Mouse (Mus musculus) embryonic fibroblast, embryonic 13.5 days (primary cell): Measurements from ENCODE around the gene H2al1f. TPM values are rescaled to one million over a fixed set of nuclear protein-coding genes. Genes with fewer than 3 reads are reported as not detected.
"Not testable (repeated sequence)": the region's sequence is repeated elsewhere in the genome, so short reads cannot be mapped to it uniquely, and the experiment has no call there.

Experiments used
- H3K27ac ChIP-seq: 2 replicates; pipeline ENCODE4 v1.5.1; 2012; ENCODE audit warnings: low read length, control low read depth, inconsistent platforms; ENCODE audit not compliant: insufficient read depth
- H3K4me1 ChIP-seq: 2 replicates; pipeline ENCODE4 v1.6.1; 2011; ENCODE audit warnings: low read length; ENCODE audit not compliant: control insufficient read depth, insufficient read depth
- H3K4me3 ChIP-seq: 2 replicates; pipeline ENCODE4 v1.5.1; 2011; ENCODE audit warnings: mild to moderate bottlenecking, control low read depth, low read length; ENCODE audit not compliant: insufficient read depth
- CTCF ChIP-seq: IDR thresholded peaks from 2 replicates; pipeline ENCODE4 v1.5.1; 2011; ENCODE audit warnings: mild to moderate bottlenecking, control low read depth, low read length, moderate library complexity, borderline replicate concordance; ENCODE audit not compliant: insufficient read depth
- POLR2A ChIP-seq: IDR thresholded peaks from 2 replicates; pipeline ENCODE4 v1.6.1; 2011; ENCODE audit warnings: low read depth, mild to moderate bottlenecking, control low read depth, low read length, moderate library complexity
- polyA plus RNA-seq: library from polyadenylated mRNA; stranded (reverse); fragments of >200 nt; gene quantifications from 2 replicates; pipeline ENCODE4 v1.2.4, GENCODE M21; 2011; ENCODE audit warnings: low read depth; ENCODE audit not compliant: missing spikeins, insufficient read length

The H2al1f gene
- polyA plus RNA-seq, 1 experiment: not detected

DNA sequence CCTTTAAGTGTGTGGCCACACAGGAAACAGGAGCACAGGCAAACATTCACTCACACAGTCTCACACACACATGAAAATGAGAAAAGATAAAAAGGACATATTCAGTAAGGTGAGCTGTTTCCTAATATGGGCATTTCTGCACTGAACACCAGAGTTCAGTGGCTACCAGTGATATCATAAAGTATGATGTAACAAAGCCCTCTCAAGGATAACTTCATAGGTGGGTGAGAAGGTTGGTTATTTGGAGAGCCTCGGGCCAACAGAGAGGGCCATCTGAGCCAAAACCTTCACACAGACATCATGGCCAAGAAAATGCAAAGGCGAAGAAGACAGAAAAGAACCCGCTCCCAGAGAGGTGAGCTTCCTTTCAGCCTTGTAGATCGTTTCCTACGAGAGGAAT is 9.4 kb downstream of the H2al1f start, which contains the start of gene H2al1i:
H2al1i (plus strand) TSS at position 301 of the 400 bp plus-strand sequence.
- H3K4me3 ChIP-seq, H3K27ac ChIP-seq: not testable (repeated sequence)

DNA sequence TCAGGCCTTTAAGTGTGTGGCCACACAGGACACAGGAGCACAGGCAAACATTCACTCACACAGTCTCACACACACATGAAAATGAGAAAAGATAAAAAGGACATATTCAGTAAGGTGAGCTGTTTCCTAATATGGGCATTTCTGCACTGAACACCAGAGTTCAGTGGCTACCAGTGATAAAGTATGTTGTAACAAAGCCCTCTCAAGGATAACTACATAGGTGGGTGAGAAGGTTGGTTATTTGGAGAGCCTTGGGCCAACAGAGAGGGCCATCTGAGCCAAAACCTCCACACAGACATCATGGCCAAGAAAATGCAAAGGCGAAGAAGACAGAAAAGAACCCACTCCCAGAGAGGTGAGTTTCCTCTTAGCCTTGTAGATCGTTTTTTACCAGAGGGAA is 12.6 kb downstream of the H2al1f start, which contains the start of gene H2al1j:
H2al1j (plus strand) TSS at position 301 of the 400 bp plus-strand sequence.
- H3K4me3 ChIP-seq, H3K27ac ChIP-seq, H3K4me1 ChIP-seq: not testable (repeated sequence)

More for the DNA sequence above, 9.4 kb downstream of the H2al1f start, which contains the start of gene H2al1i:
- H3K4me1 ChIP-seq: not testable (repeated sequence)

DNA sequence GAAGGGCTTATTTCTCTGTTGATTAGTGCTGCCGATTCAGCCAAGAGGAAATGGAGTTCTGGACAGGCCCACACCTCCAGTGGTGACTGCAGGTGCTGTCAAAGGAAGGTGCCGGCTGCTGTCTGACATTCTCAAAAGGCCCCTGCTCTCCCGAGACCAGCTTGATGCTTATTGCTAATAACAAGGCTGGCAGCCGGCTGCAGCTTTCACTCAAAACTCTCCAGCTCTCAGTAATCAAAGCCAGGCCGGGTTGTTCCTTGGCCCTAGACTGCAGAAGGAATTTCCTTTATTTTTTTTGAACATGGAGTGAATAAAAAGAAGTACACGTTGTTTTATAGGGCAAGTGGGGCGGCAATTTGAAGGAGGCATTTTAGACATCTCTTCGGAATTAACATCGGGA is 30.8 kb downstream of the H2al1f start:
- H3K27ac ChIP-seq: no peak overlapping the region
- H3K4me1 ChIP-seq: no peaks in the 10 kb centered on the region
- TF ChIP-seq CTCF (no peak), POLR2A (no peak)
- H3K4me3 ChIP-seq: no peak overlapping the region

DNA sequence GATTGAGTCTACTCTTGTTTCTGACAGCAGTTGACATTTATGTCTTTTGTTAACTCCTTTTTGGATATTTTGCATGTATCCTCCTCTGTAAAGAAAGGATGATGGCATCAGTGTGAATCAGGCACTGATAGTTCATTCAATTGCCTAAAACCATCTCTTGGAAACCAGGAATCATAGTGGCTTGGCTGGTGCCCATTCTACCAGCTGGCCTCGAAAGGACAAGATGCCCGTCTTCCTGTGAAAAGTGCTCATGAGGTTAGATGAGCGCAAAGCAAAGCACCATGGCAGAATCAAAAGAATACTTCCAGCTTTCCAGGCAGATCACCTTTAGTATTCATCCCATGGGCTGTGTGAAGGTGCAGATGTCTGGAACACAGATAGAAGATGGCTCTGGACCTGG is 31.8 kb downstream of the H2al1f start:
- Histone ChIP-seq H3K4me3 (no peak overlapping the region), H3K27ac (no peak overlapping the region), H3K4me1 (no peaks in the 10 kb centered on the region)
- TF ChIP-seq CTCF: no peak
- TF ChIP-seq POLR2A: no peak

DNA sequence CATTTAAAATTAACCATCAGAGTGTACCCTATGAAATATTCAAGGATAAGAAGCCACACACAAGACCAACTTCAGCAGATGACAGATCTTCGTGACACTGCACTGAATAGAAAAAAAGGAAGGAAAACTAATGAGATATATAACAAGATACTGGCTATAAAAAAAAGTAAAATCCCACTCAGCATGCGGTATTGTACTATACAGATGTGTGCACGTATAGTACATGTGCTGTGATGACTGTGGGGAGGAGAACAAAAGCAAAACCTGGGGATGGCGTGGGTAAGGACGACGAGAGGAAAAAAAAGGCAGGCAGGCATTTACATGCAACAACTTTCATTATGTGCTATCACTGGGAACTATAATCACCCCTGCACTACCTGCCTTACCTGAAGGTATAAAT is 45.9 kb downstream of the H2al1f start:
- H3K4me3 ChIP-seq: no peak overlapping the region
- H3K27ac ChIP-seq: no peak overlapping the region
- no peaks in the 10 kb centered on the region for H3K4me1 ChIP-seq
- TF ChIP-seq POLR2A: no peak
- no peak for TF ChIP-seq CTCF

DNA sequence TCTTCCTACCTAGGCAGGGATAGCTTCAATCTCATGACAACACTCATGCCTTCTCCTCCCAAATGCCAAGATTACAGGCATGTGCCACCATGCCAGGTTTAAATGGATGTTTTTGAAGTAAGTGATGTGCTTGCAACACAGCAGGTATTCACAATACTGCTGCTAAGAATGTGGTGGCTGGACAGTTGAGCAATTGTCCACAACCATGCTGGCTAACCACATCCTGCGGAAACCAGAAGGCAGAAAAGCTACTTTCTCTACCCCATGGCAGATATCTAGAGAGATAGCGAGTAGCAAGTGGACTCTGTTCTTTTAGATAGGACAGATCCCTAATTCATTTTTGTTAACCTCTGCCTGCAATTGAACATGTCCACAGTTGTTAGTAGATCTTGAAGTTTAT is 46.3 kb downstream of the H2al1f start:
- no peak overlapping the region for H3K27ac ChIP-seq

DNA sequence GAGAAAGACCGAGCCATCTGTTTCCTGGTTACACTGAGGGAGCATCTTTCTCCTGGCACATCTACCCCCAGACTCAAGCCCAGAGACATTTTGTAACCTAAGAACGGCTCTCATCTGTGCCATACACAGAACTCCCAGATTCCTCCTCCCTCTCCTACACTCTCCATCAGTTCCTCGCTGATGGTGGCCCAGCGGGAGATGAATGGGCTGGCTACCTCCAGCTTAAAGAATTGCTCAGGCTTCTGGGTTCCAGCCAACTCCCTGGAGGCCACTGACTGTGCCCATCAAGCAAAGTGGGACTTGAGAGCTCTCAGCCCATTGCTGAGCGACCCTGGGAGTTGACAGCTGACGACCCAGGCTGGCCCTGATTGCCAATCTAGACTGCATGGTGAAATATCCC is 48.9 kb downstream of the H2al1f start:
- H3K27ac ChIP-seq: no peak overlapping the region
- H3K4me1 ChIP-seq: no peaks in the 10 kb centered on the region
- no peak overlapping the region for H3K4me3 ChIP-seq
- TF ChIP-seq CTCF: no peak
- no peak for TF ChIP-seq POLR2A

More for the DNA sequence above, 46.3 kb downstream of the H2al1f start:
- no peak overlapping the region for H3K4me3 ChIP-seq
- H3K4me1 ChIP-seq: no peaks in the 10 kb centered on the region
- TF ChIP-seq POLR2A: no peak

Other genes with a start within 250 kb of the H2al1f start
- not detected in 2 replicates for gene H2al1a, start 15.9 kb upstream of the H2al1f start, polyA plus RNA-seq
- gene H2al1b, start 12.7 kb upstream of the H2al1f start, polyA plus RNA-seq: not detected in 2 replicates
- gene H2al1c, start 9.5 kb upstream of the H2al1f start, polyA plus RNA-seq: not detected in 2 replicates
- gene H2al1d, start 6.3 kb upstream of the H2al1f start, polyA plus RNA-seq: not detected in 2 replicates
- gene H2al1e, start 3.2 kb upstream of the H2al1f start, polyA plus RNA-seq: not detected in 2 replicates
- gene H2al1g, start 3.1 kb downstream of the H2al1f start, polyA plus RNA-seq: not detected in 2 replicates
- not detected in 2 replicates for gene H2al1h, start 6.3 kb downstream of the H2al1f start, polyA plus RNA-seq
- gene H2al1i, start 9.5 kb downstream of the H2al1f start, polyA plus RNA-seq: not detected in 2 replicates
- not detected in 2 replicates for gene H2al1j, start 12.7 kb downstream of the H2al1f start, polyA plus RNA-seq